Mouse (Mus musculus) activated CD4-positive, CD25-positive, alpha-beta regulatory T cell, adult 4 months (primary cell): ENCODE measurements around the gene Gm9970. TPM values are rescaled to one million over a fixed set of nuclear protein-coding genes. Genes with fewer than 3 reads are reported as not detected.

Experiments
- ATAC-seq: one replicate; pipeline ENCODE4 v1.8.0; 2017
- polyA plus RNA-seq, 2 experiments: library from polyadenylated mRNA; unstranded; fragments of 100-300 nt; shearing (Covaris generic); gene quantifications; one replicate each; pipeline ENCODE4 v1.2.1; 2017

Gm9970 gene
- polyA plus RNA-seq, 2 experiments from 2014 or later: not detected

GRCm38 (mm10) chr5:31194486-31195485 lies 46.2 kb downstream of the Gm9970 start:
- ATAC-seq: no peak

- no peak for ATAC-seq
Observed at GRCm38 (mm10) chr5:31193631-31194281, 47.3 kb downstream of the Gm9970 start.

GRCm38 (mm10) chr5:31192939-31193630 lies 47.9 kb downstream of the Gm9970 start, which contains the start of the genes Snx17 and Eif2b4:
TSS of gene Snx17 (plus strand) at chr5:31193227.
TSS of gene Eif2b4 (minus strand) at chr5:31193430.
- peak; percentile 89 for ATAC-seq

DNA sequence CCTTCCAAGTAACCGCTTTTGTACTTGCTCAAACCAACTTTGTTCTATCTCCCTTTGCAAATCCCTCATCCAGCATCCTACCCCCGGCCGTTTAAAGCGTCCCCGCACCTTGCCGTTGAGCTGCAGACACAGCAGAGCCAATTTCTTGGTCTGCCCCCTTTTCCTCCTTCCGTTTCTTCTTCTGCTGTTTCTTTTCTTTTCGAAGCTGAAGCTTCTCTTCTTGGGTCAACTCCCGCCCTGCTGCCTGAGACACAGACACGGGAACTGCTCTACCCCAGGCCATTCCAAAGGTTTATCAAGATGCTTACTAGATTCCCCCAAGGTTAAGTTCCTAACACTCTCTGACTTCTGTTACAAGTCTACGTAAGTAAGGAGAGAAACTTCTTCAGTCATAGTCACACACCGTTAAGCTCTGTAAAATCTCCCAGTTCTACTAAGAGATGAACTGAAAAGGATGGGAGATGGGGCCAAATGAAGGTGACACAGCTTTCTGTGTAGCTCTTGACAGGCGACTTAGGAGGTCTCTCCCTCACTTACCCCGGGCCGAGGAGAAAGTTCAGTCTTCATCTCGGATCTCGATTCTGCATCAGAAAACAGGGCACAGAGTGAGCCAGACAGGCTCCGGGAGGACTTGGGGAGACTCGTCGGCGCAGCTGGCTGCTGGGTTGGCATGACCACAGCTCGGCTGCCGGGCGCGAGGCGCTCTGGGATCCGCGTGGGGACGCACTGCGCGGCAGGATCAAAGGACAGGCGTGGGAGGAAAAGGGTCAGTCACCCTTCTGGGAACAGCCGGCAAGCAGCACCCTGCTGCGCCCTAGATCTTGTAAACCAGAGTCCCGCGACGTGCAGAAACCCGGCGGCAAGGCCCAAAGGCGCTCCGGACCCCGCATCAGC lies 48.7 kb downstream of the Gm9970 start:
- no peak for ATAC-seq

Other genes starting within 250 kb of the Gm9970 start
- gene Atraid, start 192.9 kb downstream of the Gm9970 start, polyA plus RNA-seq: 10 to 100 TPM; 80.2 to 81.8 TPM
- 1 to 10 TPM; 2.7 to 3.2 TPM for gene Slc5a6, start 192.3 kb downstream of the Gm9970 start, polyA plus RNA-seq
- 1 to 10 TPM; 5.7 to 9.7 TPM for gene Cad, start 186.5 kb downstream of the Gm9970 start, polyA plus RNA-seq
- gene Dnajc5g, start 134.9 kb downstream of the Gm9970 start, polyA plus RNA-seq: under 1 TPM in 1 of 2 experiments, not detected in 1; 0.28 TPM
- not detected for gene Slc30a3, start 133.0 kb downstream of the Gm9970 start, polyA plus RNA-seq
- gene Trim54, start 124.5 kb downstream of the Gm9970 start, polyA plus RNA-seq: not detected
- not detected for gene Ucn, start 102.4 kb downstream of the Gm9970 start, polyA plus RNA-seq
- gene Mpv17, start 87.0 kb downstream of the Gm9970 start, polyA plus RNA-seq: 10 to 100 TPM; 44.0 to 44.5 TPM
- 1 to 10 TPM; 1.6 to 2.3 TPM for gene Gm29609, start 61.3 kb downstream of the Gm9970 start, polyA plus RNA-seq
- 10 to 100 TPM; 64.6 to 66.3 TPM for gene Gtf3c2, start 61.1 kb downstream of the Gm9970 start, polyA plus RNA-seq
- gene Snx17, start 48.0 kb downstream of the Gm9970 start, polyA plus RNA-seq: 100 to 1,000 TPM in 1 of 2 experiments, 10 to 100 TPM in 1; 99.1 to 123 TPM
- 10 to 100 TPM; 37.6 to 41.9 TPM for gene Eif2b4, start 47.8 kb downstream of the Gm9970 start, polyA plus RNA-seq
- 1 to 10 TPM; 2.4 to 4.4 TPM for gene Zfp513, start 38.9 kb downstream of the Gm9970 start, polyA plus RNA-seq
- gene Ppm1g, start 20.5 kb downstream of the Gm9970 start, polyA plus RNA-seq: 10 to 100 TPM; 57.8 to 69.6 TPM
- 10 to 100 TPM; 90.1 to 91.2 TPM for gene Nrbp1, start 368 bp downstream of the Gm9970 start, polyA plus RNA-seq
- gene Krtcap3, start 10.5 kb upstream of the Gm9970 start, polyA plus RNA-seq: 10 to 100 TPM; 26.6 to 35.5 TPM
- gene Ift172, start 49.9 kb upstream of the Gm9970 start, polyA plus RNA-seq: 1 to 10 TPM; 2.6 to 7.2 TPM
- gene Fndc4, start 54.8 kb upstream of the Gm9970 start, polyA plus RNA-seq: not detected
- not detected for gene Gckr, start 56.2 kb upstream of the Gm9970 start, polyA plus RNA-seq
- gene Zfp512, start 211.2 kb upstream of the Gm9970 start, polyA plus RNA-seq: 10 to 100 TPM; 25.5 to 33.0 TPM
- gene 4930548H24Rik, start 244.5 kb upstream of the Gm9970 start, polyA plus RNA-seq: under 1 TPM in 1 of 2 experiments, not detected in 1; 0.26 TPM